Mouse (Mus musculus): Measurements from ENCODE around the gene Pprc1. TPM values are rescaled to one million over a fixed set of nuclear protein-coding genes. Genes with fewer than 3 reads are reported as not detected.

The Pprc1 gene
- total RNA-seq, 2 experiments from 2014 or later = 34.7 to 36.2 TPM

DNA sequence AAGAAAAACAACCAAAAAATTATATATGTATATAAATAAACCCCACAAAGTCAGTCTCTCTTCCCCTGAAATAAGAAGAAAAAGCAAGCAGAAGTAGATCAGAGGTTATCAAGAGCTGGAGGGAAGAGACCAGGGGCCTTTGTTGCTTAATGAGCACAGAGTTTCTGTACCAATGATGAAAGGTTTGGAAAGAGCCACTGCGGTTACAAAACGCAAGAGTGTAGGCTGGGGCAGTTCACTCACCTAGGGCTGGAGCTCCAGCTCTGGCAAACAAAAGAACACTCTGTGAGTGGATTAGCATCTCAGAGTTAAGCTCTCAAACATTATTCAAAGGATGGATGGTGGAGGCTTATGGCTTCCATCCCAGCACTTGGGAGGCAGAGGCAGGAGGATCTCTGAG is 65.5 kb downstream of the Pprc1 start:
- no peak for DNase-seq (ENCODE audit: low spot score in 2 of 2)

DNA sequence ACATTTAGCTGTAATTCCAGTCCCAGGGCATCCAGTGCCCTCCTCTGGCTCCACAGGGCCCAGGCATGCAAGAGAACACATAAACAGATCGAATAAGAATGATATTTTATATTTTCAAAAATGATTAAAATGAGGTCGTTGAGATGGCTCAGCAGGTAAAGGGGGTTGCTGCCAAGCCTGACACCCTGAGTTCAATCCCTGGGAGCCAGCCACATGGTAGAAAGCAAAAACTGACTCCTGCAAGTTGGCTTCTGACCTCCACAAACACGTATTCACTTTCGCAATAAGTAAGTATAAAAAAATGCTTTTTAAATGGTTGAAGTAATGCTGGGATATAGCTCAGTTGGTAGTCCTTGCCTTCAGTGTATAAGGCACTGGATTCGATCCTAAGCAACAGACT is 66.1 kb downstream of the Pprc1 start:
- DNase-seq (ENCODE audit: low spot score in 2 of 2) = no peak

DNA sequence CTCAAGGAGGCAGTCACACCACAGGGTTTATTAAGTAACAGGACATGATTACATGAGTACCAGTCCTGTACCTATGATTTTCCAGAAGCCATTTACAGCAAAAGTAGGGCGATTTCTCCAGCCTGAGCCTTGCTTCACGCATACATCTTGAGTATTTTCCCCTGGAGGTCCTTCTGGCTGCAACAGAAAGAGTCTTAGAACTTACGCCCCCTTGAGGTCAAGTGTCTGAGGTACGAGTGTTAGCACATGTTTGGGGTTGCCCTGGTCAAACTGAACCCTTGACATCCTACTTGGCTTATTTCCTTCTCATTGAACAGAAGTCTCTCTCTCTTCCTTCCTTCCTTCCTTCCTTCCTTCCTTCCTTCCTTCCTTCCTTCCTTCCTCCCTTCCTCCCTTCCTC is 69.9 kb downstream of the Pprc1 start:
- DNase-seq (ENCODE audit: low spot score in 2 of 2) = no peak

GRCm38 (mm10) chr19:46119458-46119857 is 74.8 kb downstream of the Pprc1 start:
- DNase-seq (ENCODE audit: low spot score in 2 of 2) = no peak

GRCm38 (mm10) chr19:46120872-46121271 is 76.2 kb downstream of the Pprc1 start:
- DNase-seq (ENCODE audit: low spot score in 2 of 2) = no peak

Other genes starting within 250 kb of the Pprc1 start
- gene Kcnip2, start 228.8 kb upstream of the Pprc1 start, total RNA-seq (2021) = 100 to 1,000 TPM; 133 to 134 TPM
- 10 to 100 TPM; 21.5 to 26.0 TPM for gene Armh3, start 46.4 kb upstream of the Pprc1 start, total RNA-seq (2021)
- gene Hps6, start 41.4 kb upstream of the Pprc1 start, total RNA-seq (2021) = 1 to 10 TPM; 4.6 to 4.7 TPM
- gene Ldb1, start 328 bp downstream of the Pprc1 start, total RNA-seq (2021) = 100 to 1,000 TPM; 104 to 113 TPM
- gene Nolc1, start 31.0 kb downstream of the Pprc1 start, total RNA-seq (2021) = 10 to 100 TPM; 41.2 to 45.6 TPM
- not detected for gene Elovl3, start 87.0 kb downstream of the Pprc1 start, total RNA-seq (2021)
- gene Pitx3, start 103.4 kb downstream of the Pprc1 start, total RNA-seq (2021) = not detected
- gene Gbf1, start 107.6 kb downstream of the Pprc1 start, total RNA-seq (2021) = 10 to 100 TPM; 81.1 to 98.1 TPM